Mouse (Mus musculus): ENCODE results near the gene Susd3.

DNA sequence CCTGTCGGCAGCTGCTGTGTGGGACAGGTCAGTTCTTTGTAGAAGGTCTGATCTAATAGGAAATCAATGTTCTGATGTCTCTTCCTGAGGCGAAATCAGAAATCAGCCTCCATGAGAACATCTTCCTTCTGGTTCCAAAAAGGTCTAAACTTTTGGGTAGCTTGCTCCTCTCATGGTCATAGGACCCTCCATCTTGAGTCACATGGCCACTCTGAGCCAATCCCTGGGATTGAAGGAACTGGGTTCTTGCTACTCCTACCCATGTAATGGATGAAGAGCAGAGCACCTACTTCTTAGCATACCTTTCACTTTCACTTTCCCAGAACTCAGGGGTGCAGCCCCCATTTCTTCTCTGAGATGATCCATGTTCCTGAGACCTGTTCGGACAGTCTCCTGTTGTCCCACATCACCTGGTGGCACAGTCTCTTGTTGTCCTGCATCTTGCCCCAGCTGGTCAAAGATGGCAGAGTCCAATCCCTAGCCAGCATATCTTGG lies 9.4 kb upstream of the Susd3 start:
- no peak for TF ChIP-seq EP300 (IDR thresholded peaks at IDR 0.05; ENCODE audit: insufficient read depth, low read depth, low read length)
- TF ChIP-seq POLR2A (IDR thresholded peaks at IDR 0.05; ENCODE audit: insufficient read depth, low read depth, low read length), result no peak
